Mouse (Mus musculus): ENCODE measurements around the gene Myrip. TPM values are rescaled to one million over a fixed set of nuclear protein-coding genes. Genes with fewer than 3 reads are reported as not detected.

The Myrip gene
- polyA plus RNA-seq, 1 experiment from 2014 or later = 0.89 TPM

DNA sequence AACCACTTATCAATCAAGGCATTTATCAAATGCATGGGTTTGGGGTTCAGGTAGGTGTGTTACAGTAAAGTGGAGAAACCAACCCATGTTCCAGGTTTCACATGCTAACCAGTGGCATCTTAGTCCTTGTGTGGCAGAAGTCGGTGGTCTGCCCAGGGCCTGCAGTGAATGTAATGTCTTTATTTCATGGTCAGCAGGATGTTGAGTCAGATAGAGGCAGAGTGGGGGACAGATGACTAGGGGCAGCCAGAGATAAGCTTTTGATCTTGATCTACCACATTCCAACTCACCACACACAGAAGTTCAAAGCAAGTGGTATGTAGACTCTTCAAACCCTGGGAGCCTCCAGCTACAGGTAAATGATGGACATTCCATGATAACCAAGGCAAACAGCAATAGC, 219.8 kb downstream of the Myrip start:
- no peaks in the 10 kb centered on the region for H3K36me3 ChIP-seq
- H3K27me3 ChIP-seq (replicated peaks) = no peaks in the 10 kb centered on the region
- H3K9me3 ChIP-seq = no peaks in the 10 kb centered on the region
- no peak overlapping the region for H3K9ac ChIP-seq
- no peaks in the 10 kb centered on the region for H3K4me1 ChIP-seq (replicated peaks)
- no peak overlapping the region for H3K4me2 ChIP-seq (replicated peaks)
- H3K4me3 ChIP-seq (replicated peaks) = no peak overlapping the region
- no peak for ATAC-seq
- no peak overlapping the region for H3K27ac ChIP-seq
- WGBS = 75% methylated on average over 1 of the region's 1 CpGs

Other genes starting within 250 kb of the Myrip start
- 9.6 and 10.9 TPM in 2 replicates for gene Cx3cr1, start 231.6 kb upstream of the Myrip start, polyA plus RNA-seq (2015; fragmentation: Nextera tagmentation; extraction: Ambion mirVana)
- 0.14 and 0.40 TPM in 2 replicates for gene Ccr8, start 209.4 kb upstream of the Myrip start, polyA plus RNA-seq (2015; fragmentation: Nextera tagmentation; extraction: Ambion mirVana)
- gene Slc25a38, start 191.1 kb upstream of the Myrip start, polyA plus RNA-seq (2015; fragmentation: Nextera tagmentation; extraction: Ambion mirVana) = 25.2 and 30.2 TPM in 2 replicates
- gene Rpsa, start 173.8 kb upstream of the Myrip start, polyA plus RNA-seq (2015; fragmentation: Nextera tagmentation; extraction: Ambion mirVana) = 1,311 and 1,452 TPM in 2 replicates
- 0.11 and 0.14 TPM in 2 replicates for gene Mobp, start 151.8 kb upstream of the Myrip start, polyA plus RNA-seq (2015; fragmentation: Nextera tagmentation; extraction: Ambion mirVana)
- 142 and 167 TPM in 2 replicates for gene Eif1b, start 190.7 kb downstream of the Myrip start, polyA plus RNA-seq (2015; fragmentation: Nextera tagmentation; extraction: Ambion mirVana)
- gene Entpd3, start 238.3 kb downstream of the Myrip start, polyA plus RNA-seq (2015; fragmentation: Nextera tagmentation; extraction: Ambion mirVana) = 2.2 TPM in 2 replicates